Mouse (Mus musculus): ENCODE measurements around the gene Foxf1. TPM values are rescaled to one million over a fixed set of nuclear protein-coding genes. Genes with fewer than 3 reads are reported as not detected.

The Foxf1 gene
- 0.54 and 0.87 TPM in 2 replicates for polyA plus RNA-seq (2015; fragmentation: Nextera tagmentation; extraction: Ambion mirVana)

DNA sequence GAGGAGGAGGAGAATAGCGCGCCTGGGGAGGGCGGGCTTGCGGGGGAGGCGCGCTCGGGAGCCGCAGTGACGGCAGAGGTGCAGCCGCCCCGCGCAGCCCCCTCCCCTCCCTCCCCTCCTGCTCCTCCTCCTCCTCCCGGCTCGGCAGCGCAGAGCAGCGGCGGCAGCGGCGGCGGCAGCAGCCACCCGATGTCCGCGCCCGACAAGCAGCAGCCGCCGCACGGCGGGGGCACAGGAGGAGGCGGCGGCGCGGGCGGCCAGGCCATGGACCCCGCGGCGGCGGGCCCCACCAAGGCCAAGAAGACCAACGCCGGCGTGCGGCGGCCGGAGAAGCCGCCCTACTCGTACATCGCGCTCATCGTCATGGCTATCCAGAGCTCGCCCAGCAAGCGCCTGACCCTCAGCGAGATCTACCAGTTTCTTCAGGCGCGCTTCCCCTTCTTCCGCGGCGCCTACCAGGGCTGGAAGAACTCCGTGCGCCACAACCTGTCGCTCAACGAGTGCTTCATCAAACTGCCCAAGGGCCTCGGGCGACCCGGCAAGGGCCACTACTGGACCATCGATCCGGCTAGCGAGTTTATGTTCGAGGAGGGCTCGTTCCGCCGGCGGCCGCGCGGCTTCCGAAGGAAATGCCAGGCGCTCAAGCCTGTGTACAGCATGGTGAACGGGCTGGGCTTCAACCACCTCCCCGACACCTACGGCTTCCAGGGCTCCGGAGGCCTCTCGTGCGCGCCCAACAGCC lies at the start of gene Foxf1:
TSS of gene Foxf1 (plus strand) at position 177 of the 742 bp plus-strand sequence.
- peaks cover 29% of the 10 kb centered on the region for H3K4me1 ChIP-seq
- peak within 1 kb of the TSS; percentile 65 for H3K4me2 ChIP-seq (replicated peaks)
- H3K4me3 ChIP-seq, result peak within 1 kb of the TSS; percentile 41
- peak within 1 kb of the TSS; percentile 22; the same call in 1 of the 2 replicates for H3K9ac ChIP-seq (replicated peaks)
- no peaks in the 10 kb centered on the region for H3K36me3 ChIP-seq
- ATAC-seq (replicated peaks), result no peak
- H3K27me3 ChIP-seq, result peaks cover 98% of the 10 kb centered on the region
- under 1% methylated on average over 67 of the region's 83 CpGs for WGBS
- H3K9me3 ChIP-seq, result no peaks in the 10 kb centered on the region
- H3K27ac ChIP-seq (replicated peaks), result no peak within 1 kb of the TSS

DNA sequence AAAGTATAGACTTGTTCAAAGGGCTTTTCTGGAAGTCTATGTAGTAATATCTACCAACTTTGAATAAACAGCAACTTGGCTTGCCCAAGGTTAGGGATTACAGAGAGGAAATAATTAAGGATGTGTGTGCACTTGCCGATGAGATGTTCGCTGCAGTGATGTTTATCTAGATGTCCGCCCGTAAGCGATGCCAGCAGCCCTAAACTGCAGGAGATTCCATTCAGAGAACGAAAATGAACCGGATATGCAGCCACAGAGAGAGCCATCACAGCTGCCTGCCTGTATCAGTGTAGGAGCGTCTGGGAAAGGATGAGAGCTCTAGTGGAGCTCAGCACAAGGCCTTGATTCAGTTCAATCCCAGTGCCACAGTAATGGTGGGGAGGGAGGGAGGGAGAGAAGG lies 48.6 kb upstream of the Foxf1 start:
- Histone ChIP-seq H3K27ac (replicated peaks) (no peak overlapping the region), H3K27me3 (no peaks in the 10 kb centered on the region), H3K4me1 (no peaks in the 10 kb centered on the region), H3K9me3 (no peaks in the 10 kb centered on the region), H3K4me2 (replicated peaks) (no peak overlapping the region), H3K9ac (replicated peaks) (no peak overlapping the region), H3K4me3 (no peak overlapping the region), H3K36me3 (no peaks in the 10 kb centered on the region)
- no peak for ATAC-seq (replicated peaks)
- 87% methylated on average over 8 of the region's 8 CpGs for WGBS

DNA sequence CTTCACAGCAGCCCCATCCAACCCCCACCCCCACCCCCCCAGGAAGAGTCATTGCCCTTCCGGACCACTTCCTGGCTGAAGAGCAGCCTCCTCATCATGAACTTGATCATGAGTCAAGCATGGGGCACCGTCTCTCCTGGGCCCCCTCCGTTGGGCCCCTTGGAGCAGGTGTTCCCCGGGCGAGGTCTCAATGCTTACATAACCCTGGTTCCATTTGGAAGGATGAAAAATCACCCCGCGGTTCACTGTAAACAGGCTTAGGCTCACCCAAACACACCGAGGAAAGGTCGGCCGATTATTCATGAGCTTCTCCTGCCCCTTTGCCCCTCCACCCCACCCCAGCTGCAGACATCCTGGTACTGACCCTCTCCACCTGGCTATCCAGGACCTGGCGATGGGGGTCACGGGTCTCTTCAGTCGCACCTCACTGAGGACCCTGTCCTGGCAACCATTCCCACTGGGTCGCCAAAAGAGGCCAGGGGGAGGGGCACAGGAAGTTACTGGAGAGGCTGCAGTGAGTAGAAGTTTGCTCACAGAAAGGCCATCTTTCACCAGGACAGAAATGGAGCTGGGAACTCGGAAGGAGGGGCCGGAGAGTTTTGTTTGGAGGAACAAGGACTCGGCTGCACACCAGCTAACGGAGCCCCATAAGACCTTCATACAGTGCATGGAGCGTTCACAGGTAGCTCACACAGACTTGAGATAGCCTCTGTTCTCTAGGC lies 40.3 kb upstream of the Foxf1 start:
- Histone ChIP-seq H3K4me3 (no peak overlapping the region), H3K4me1 (no peaks in the 10 kb centered on the region), H3K27ac (replicated peaks) (no peak overlapping the region), H3K36me3 (no peaks in the 10 kb centered on the region), H3K9ac (replicated peaks) (no peak overlapping the region), H3K9me3 (no peaks in the 10 kb centered on the region), H3K4me2 (replicated peaks) (no peak overlapping the region), H3K27me3 (no peaks in the 10 kb centered on the region)
- WGBS, result 72% methylated on average over 19 of the region's 19 CpGs
- no peak for ATAC-seq (replicated peaks)

DNA sequence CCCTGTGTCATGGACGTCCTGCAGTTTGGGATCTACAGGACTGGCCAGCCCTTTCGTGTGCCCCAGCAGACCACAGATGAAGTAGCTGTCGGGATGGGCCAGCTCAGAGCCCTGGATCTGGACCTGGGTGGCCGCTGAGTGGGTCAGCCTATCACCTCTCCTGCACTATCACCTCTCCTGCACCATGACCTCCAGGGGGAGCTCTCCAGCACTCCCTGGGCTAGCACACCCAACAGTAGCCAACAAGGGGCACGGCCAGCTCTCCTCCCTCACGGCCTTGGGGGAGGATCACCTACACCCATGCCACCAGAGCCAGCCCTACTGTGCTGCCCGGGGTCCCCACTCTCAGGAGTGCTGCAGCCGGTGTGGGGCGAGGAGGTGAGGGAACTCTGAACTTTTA lies 36.7 kb upstream of the Foxf1 start:
- no peaks in the 10 kb centered on the region for H3K27me3 ChIP-seq

DNA sequence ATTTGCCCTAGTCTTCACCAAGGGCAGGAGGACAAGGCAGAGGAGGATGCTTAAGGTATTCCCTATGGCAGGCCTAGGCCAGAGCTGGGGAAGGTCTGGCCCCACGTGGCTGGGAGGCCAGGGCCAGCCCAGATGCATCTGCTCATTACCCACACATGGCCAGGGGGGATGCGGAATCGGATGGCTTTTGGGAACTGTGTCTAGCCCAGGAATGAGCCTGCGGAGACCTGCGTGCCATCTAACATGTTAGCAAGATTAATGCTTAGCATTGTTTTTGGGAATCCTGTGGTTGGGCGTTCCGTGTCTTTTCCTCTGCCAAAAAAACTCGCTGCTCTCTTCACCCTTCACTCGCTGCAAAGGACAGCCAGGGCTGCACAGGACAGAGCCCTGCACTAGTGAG lies 26.1 kb upstream of the Foxf1 start:
- Histone ChIP-seq H3K9ac (replicated peaks) (no peak overlapping the region), H3K27me3 (0 out of 2 replicates have a peak, but pooled peaks cover under 1% of the 10 kb centered on the region), H3K36me3 (no peaks in the 10 kb centered on the region), H3K27ac (replicated peaks) (no peak overlapping the region), H3K4me3 (no peak overlapping the region), H3K4me2 (replicated peaks) (no peak overlapping the region), H3K4me1 (peaks cover 9% of the 10 kb centered on the region; the same call in 1 of the 2 replicates), H3K9me3 (no peaks in the 10 kb centered on the region)
- no peak for ATAC-seq (replicated peaks)
- WGBS, result 67% methylated on average over 9 of the region's 9 CpGs

More for the DNA sequence above, 36.7 kb upstream of the Foxf1 start:
- no peak for ATAC-seq (replicated peaks)
- H3K9ac ChIP-seq (replicated peaks), result no peak overlapping the region
- H3K27ac ChIP-seq (replicated peaks), result no peak overlapping the region
- no peaks in the 10 kb centered on the region for H3K4me1 ChIP-seq
- H3K4me3 ChIP-seq, result no peak overlapping the region
- no peaks in the 10 kb centered on the region for H3K9me3 ChIP-seq
- no peak overlapping the region for H3K4me2 ChIP-seq (replicated peaks)
- no peaks in the 10 kb centered on the region for H3K36me3 ChIP-seq
- WGBS, result 74% methylated on average over 9 of the region's 9 CpGs

DNA sequence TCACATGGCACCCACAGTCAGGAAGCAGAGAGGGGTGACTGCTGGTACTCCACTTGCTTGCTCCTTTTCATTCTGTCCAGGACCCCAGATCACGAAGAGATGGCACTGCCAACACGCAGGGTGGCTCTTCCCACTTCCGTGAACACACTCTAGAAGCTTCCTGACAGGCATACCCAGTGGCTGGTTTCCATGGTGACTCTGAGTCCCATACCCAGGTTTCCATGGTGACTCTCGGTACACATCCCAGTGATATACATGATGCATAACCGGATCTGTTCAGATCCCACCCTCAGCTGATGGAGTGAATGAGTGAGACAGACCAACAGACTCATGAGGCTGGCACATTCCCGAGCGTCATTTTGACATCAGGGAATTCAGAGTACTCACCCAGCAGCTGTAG lies 25.1 kb upstream of the Foxf1 start:
- WGBS, result 61% methylated on average over 7 of the region's 7 CpGs

DNA sequence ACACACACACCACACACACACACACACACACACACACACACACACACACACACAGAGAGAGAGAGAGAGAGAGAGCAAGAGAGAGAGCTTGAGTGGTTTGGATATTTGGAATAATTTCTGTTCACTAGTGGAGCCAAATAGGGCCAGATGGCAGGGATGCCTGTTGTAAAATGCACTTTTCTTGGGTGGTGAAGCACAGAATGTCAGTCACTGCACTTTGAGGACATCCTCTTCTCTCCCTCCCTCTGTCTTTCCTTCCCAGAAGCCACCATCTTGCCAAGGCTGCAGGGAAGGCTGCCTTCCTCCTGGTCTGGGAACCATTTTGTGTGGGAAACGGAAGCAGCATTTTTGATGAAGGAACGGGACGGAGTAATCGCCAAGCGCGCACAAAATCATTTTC lies 21.7 kb upstream of the Foxf1 start:
- Histone ChIP-seq H3K9ac (replicated peaks) (no peak overlapping the region), H3K4me1 (peaks cover 13% of the 10 kb centered on the region; the same call in 1 of the 2 replicates), H3K4me2 (replicated peaks) (no peak overlapping the region), H3K27ac (replicated peaks) (peak overlapping the region; percentile 82), H3K9me3 (no peaks in the 10 kb centered on the region), H3K27me3 (no peaks in the 10 kb centered on the region), H3K4me3 (no peak overlapping the region), H3K36me3 (no peaks in the 10 kb centered on the region)
- WGBS, result 54% methylated on average over 6 of the region's 6 CpGs
- ATAC-seq (replicated peaks), result no peak

More for the DNA sequence above, 25.1 kb upstream of the Foxf1 start:
- peak; percentile 85; the same call in 1 of the 2 replicates for ATAC-seq (replicated peaks)
- no peaks in the 10 kb centered on the region for H3K9me3 ChIP-seq
- no peaks in the 10 kb centered on the region for H3K27me3 ChIP-seq
- H3K9ac ChIP-seq (replicated peaks), result no peak overlapping the region
- no peak overlapping the region for H3K27ac ChIP-seq (replicated peaks)
- peaks cover 13% of the 10 kb centered on the region; the same call in 1 of the 2 replicates for H3K4me1 ChIP-seq
- H3K36me3 ChIP-seq, result no peaks in the 10 kb centered on the region
- H3K4me3 ChIP-seq, result no peak overlapping the region
- no peak overlapping the region for H3K4me2 ChIP-seq (replicated peaks)

DNA sequence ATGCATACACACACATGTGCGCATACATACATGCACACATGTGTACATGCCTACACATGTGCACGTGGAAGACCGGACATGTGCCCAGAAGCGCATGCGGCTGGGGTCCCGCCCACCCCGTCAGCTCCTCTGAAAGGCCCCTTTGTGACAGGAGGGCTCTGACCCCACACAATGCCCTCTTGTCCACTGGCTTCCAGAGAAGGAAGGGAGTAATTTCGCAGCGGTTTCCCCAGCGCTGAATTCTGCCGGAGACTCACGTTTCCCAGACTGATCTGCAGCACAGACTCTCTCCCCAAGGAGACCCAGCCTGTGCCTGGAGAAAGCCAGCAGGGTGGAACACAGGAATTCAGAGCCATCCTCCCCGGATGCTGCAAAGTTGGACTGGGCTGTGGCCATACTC lies 20.5 kb upstream of the Foxf1 start:
- H3K9ac ChIP-seq (replicated peaks), result no peak overlapping the region
- no peak overlapping the region for H3K27ac ChIP-seq (replicated peaks)
- H3K27me3 ChIP-seq, result peaks cover 3% of the 10 kb centered on the region; the same call in 1 of the 2 replicates
- H3K36me3 ChIP-seq, result no peaks in the 10 kb centered on the region
- H3K4me2 ChIP-seq (replicated peaks), result no peak overlapping the region
- H3K4me3 ChIP-seq, result no peak overlapping the region
- peaks cover 13% of the 10 kb centered on the region; the same call in 1 of the 2 replicates for H3K4me1 ChIP-seq
- WGBS, result 19% methylated on average over 13 of the region's 13 CpGs
- ATAC-seq (replicated peaks), result no peak
- no peaks in the 10 kb centered on the region for H3K9me3 ChIP-seq

DNA sequence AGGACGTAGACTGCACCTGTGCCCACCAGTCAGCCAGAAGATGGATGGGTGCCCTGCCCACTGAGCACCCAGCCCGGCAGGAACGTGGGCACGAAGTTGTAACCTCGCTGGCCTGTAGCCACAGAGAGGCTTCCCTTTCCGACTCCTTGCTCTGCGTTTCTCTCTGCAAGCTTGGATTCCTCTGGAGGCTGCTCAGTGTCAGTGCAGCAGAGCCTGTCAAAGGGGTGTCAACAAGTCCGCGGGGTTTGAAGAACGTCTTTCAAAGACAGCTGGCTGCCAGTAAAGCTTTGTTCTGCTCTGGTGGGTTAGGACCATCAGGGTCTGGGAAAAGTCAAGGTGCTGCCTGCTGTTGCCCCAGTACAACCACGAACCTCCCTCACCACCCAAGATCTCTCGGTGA lies 12.7 kb upstream of the Foxf1 start:
- no peaks in the 10 kb centered on the region for H3K36me3 ChIP-seq
- 2% methylated on average over 12 of the region's 12 CpGs for WGBS
- peaks cover 8% of the 10 kb centered on the region for H3K4me1 ChIP-seq
- H3K4me2 ChIP-seq (replicated peaks), result no peak overlapping the region
- H3K27ac ChIP-seq (replicated peaks), result no peak overlapping the region
- H3K9me3 ChIP-seq, result no peaks in the 10 kb centered on the region
- peaks cover 72% of the 10 kb centered on the region for H3K27me3 ChIP-seq
- no peak overlapping the region for H3K4me3 ChIP-seq
- H3K9ac ChIP-seq (replicated peaks), result no peak overlapping the region
- ATAC-seq (replicated peaks), result no peak

DNA sequence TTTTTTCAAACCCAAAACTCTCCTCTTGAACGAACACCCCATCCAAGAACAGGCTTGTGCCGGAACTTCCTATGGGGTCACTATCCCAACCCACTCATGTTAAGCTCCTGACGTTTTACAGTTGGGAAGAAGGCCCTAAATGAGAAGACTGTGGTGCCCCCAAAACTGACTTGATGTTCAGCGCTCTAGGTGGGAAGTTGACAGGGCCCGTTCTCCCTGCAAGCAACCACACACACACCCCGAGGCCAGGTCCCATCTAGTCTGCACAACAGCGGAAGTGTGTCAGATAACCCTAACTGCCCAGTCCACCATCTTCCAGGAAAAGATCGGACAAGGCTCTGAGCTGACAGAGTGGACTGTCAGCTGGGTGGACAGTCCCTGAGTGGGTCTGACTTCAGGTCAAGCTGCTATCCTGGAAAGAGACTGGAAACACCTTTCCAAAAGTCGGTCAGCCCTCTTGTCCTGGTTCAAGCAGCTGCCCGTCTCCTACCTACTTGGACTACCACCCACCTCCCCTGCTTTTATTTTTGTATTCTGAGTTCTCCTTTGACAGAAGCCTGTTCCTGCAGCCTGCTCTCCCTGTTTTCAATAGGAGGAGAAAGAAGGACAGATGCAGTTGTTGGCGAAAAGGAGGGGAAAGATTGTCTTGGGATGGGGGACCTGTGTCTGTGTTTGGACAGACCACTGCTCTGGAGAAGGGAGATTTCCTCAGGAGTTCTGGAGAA lies 11.6 kb upstream of the Foxf1 start:
- Histone ChIP-seq H3K27ac (replicated peaks) (no peak overlapping the region), H3K4me1 (peaks cover 8% of the 10 kb centered on the region), H3K36me3 (no peaks in the 10 kb centered on the region), H3K27me3 (peaks cover 83% of the 10 kb centered on the region), H3K4me2 (replicated peaks) (no peak overlapping the region), H3K9ac (replicated peaks) (no peak overlapping the region), H3K4me3 (no peak overlapping the region), H3K9me3 (no peaks in the 10 kb centered on the region)
- 10% methylated on average over 11 of the region's 11 CpGs for WGBS
- ATAC-seq (replicated peaks), result no peak

DNA sequence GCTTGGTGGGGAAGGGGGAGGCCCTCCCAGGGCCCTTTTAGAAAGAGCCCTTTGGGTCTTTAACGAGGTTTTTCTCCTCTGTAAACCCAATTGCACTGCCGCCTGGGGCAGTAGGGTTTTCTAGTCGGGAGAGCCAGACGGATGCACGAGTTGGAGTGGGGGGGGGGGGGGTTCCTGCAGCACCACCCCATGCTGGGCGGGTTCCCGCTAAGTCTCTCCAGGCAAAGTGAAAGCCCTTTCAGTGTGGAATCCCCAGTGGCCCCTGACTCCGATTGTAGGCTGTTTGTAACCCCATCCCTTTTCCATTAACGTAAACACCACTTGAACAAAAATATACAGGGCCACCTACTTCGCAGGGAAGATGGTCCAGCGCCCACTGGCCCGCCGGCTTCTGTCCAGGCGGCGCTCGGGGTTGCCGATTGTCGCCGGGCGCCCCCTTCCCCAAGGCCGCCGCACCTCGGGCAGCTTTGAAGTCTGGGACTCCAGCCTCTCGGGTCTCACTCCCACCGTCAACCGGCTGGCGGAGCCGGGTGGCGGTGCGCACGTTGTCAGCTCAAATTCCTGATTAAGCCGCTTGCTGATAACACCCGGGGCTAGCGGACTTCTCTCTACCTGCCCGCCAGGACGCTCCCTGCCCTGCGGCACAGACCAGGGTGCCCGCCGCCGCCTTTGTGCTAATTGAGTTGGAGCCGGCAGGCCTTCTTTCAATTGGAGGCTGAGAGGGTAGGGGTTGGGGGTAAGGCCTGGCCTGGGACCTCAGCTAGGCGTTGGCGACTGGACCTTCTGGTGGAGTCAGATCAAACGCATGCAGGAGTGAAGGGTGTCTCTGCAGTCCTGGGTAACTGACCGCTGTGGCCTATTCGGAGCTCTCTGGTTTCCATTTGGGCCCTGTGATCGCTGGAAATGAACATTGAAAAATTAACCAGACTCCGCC lies 10.7 kb upstream of the Foxf1 start:
- Histone ChIP-seq H3K4me1 (peaks cover 8% of the 10 kb centered on the region), H3K4me2 (replicated peaks) (no peak overlapping the region), H3K9me3 (no peaks in the 10 kb centered on the region), H3K27ac (replicated peaks) (no peak overlapping the region), H3K27me3 (peaks cover 89% of the 10 kb centered on the region), H3K9ac (replicated peaks) (no peak overlapping the region), H3K4me3 (no peak overlapping the region), H3K36me3 (no peaks in the 10 kb centered on the region)
- ATAC-seq (replicated peaks), result no peak
- WGBS, result under 1% methylated on average over 48 of the region's 48 CpGs

All from forebrain, embryonic 15.5 days (tissue).